Mouse (Mus musculus) adrenal gland, adult (tissue): ENCODE results near the gene Kcnk5.

Source experiments
- DNase-seq, 2 experiments: peaks; one replicate each; pipeline ENCODE4 v3.0.0; 2022 to 2023; ENCODE audit warnings: low spot score in 1 of 2; ENCODE audit not compliant: inconsistent age in 2 of 2

Kcnk5 gene

GRCm38 (mm10) chr14:20202655-20203181 lies 21.1 kb upstream of the Kcnk5 start:
- no peak for DNase-seq

- peak; percentile 48 to 81 for DNase-seq
These were observed 19.6 kb upstream of the Kcnk5 start for GRCm38 (mm10) chr14:20201066-20201683.

- no peak for DNase-seq
These were observed 11.6 kb upstream of the Kcnk5 start for GRCm38 (mm10) chr14:20193103-20193715.

GRCm38 (mm10) chr14:20191136-20191735 lies 9.6 kb upstream of the Kcnk5 start:
- no peak for DNase-seq

GRCm38 (mm10) chr14:20189751-20190150 lies 8.1 kb upstream of the Kcnk5 start:
- DNase-seq, result peak; percentile 73 to 82

GRCm38 (mm10) chr14:20185426-20185825 lies 3.8 kb upstream of the Kcnk5 start:
- DNase-seq, result peak; percentile 73 to 78

GRCm38 (mm10) chr14:20183701-20184100 lies 2.1 kb upstream of the Kcnk5 start:
- DNase-seq, result no peak

- DNase-seq, result peak in 1 of 2 experiments; percentile 71
These were observed 987 bp upstream of the Kcnk5 start for GRCm38 (mm10) chr14:20182596-20182995.

GRCm38 (mm10) chr14:20180751-20181162 lies 852 bp downstream of the Kcnk5 start:
- peak; percentile 74 to 85 for DNase-seq

GRCm38 (mm10) chr14:20180304-20180703 lies 1.3 kb downstream of the Kcnk5 start:
- no peak for DNase-seq

GRCm38 (mm10) chr14:20179731-20180280 lies 1.8 kb downstream of the Kcnk5 start:
- no peak for DNase-seq

- peak in 1 of 2 experiments; percentile 62 for DNase-seq
These were observed 2.5 kb downstream of the Kcnk5 start for GRCm38 (mm10) chr14:20179080-20179479.

- DNase-seq, result peak in 1 of 2 experiments; percentile 44
These were observed 3.0 kb downstream of the Kcnk5 start for GRCm38 (mm10) chr14:20178593-20178992.

GRCm38 (mm10) chr14:20177494-20178123 lies 4.0 kb downstream of the Kcnk5 start:
- no peak for DNase-seq

GRCm38 (mm10) chr14:20175705-20176104 lies 5.9 kb downstream of the Kcnk5 start:
- DNase-seq, result no peak

- no peak for DNase-seq
These were observed 6.5 kb downstream of the Kcnk5 start for GRCm38 (mm10) chr14:20175114-20175513.

- no peak for DNase-seq
These were observed 6.9 kb downstream of the Kcnk5 start for GRCm38 (mm10) chr14:20174696-20175095.

GRCm38 (mm10) chr14:20173873-20174490 lies 7.6 kb downstream of the Kcnk5 start:
- DNase-seq, result no peak

- DNase-seq, result no peak
These were observed 8.7 kb downstream of the Kcnk5 start for GRCm38 (mm10) chr14:20172924-20173323.

GRCm38 (mm10) chr14:20172509-20172908 lies 9.1 kb downstream of the Kcnk5 start:
- no peak for DNase-seq

- DNase-seq, result no peak
These were observed 9.8 kb downstream of the Kcnk5 start for GRCm38 (mm10) chr14:20171840-20172239.
